Mouse (Mus musculus): ENCODE results near the gene Ccm2l.

DNA sequence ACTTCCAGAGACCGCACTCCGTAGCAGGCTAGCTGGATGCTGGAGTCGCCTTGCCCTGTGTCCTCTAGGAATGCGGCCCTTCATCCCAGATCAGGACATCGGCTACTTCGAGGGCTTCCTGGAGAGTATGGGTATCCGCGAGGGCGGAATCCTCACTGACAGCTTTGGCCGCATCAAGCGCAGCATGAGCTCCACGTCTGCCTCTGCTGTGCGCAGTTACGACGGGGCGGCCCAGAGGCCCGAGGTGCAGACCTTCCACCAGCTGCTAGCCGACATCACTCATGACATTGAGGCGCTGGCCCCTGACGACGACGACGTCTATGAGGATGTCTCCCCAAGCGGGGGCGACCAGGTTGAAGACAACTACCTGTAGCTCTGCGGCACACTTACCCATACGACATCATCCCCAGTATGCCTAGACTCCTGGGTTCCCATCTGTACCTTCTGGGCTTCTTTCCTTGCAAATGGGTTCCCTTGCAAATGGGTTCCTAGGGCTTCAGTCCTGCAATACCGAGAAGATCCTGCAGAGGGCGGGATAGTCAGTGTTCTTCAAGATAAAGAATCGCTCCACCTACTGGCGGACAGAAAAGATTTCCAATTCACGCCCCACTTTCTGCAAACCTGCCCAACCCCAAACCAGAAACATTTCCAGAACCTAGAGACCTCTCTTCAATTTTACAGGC is 15.2 kb downstream of the Ccm2l start:
- TF ChIP-seq GATA1 (IDR thresholded peaks at IDR 0.05; ENCODE audit: borderline replicate concordance, low read length) (no peak; the same call in 2 of the 3 replicates), FLI1 (IDR thresholded peaks at IDR 0.05; ENCODE audit: low read length) (no peak)
